Mouse (Mus musculus) R1 (cell line): Measurements from ENCODE around the gene Stab1.
A peak's percentile ranks its signal among the peaks of the same experiment; 100 is the strongest.

Experiments used
- DNase-seq: peaks from one replicate; pipeline ENCODE4 v3.0.0-alpha.2; 2018; ENCODE audit warnings: low read depth, low spot score

Gene Stab1

GRCm38 (mm10) chr14:31132031-31132430, 36.4 kb downstream of the Stab1 start:
- DNase-seq: no peak

DNA sequence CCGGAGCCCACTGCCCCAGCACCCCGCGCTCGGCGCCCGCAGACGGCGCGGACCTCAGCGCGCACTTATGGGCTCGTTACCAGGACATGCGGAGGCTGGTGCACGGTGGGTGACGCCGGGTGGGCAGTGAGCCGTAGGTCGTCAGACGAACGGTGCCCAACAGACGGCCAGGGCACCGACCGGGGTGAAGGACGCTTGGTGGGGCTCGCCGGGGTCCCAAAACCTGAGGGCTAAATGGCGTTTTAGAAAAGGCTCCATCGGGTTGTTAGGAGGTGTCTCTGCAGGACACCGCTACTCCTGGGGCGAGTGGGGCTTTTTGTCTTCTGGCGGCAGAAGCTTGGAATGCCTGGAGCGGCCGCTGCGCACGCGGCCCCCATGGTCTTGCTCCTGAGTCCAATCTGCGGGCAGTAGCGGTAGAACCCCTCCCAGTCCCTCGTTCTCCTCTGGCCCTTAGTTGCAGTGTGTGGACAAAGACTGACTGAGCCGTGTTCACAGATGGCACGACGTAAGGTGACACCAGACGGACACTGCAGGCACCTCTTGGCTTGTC, 37.1 kb downstream of the Stab1 start:
- peak; percentile 38 for DNase-seq

GRCm38 (mm10) chr14:31130236-31131220, 37.9 kb downstream of the Stab1 start, which contains the start of gene Nt5dc2:
TSS of gene Nt5dc2 (plus strand) at chr14:31131053.
- peak; percentile 86 for DNase-seq

- DNase-seq: no peak
Observed at GRCm38 (mm10) chr14:31129326-31130235, 38.9 kb downstream of the Stab1 start.

GRCm38 (mm10) chr14:31128826-31129219, 39.6 kb downstream of the Stab1 start, which contains the start of gene Smim4:
TSS of gene Smim4 (minus strand) at chr14:31128956.
- peak; percentile 99 for DNase-seq

DNA sequence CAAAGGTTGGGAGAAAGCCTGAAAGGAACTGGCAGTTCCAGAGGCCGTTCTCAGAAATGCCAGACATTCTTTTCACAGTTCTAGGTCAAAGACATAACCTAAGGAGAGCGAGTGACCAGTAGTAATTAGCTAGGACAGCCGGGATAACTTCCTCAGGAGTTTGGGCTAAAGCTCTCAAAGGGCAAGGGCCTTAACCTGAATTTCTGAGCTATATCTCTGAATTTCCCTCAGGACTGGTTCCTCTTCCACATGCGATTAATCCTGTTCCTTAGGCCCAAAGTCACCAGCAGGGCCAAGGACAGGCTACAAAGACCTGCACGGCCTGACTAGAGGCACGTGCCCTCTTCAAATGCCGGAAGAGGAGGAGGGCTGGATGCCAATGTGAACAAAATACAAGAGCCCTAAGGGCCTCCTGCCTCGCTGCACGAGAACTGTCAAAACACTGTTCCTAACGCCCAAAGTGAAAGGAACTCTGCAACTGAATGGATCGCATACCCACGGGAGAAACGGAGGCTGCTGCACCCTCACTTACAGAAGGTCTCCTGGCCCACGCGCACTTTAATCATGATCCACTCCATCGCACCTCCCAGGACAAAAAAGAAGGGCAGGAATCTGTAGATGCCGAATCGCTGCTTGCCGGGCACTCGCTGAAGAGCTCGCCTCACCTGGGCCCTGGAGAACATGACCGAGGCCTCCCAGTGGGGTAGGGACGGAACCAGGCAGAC, 40.2 kb downstream of the Stab1 start:
- peak; percentile 63 for DNase-seq

DNA sequence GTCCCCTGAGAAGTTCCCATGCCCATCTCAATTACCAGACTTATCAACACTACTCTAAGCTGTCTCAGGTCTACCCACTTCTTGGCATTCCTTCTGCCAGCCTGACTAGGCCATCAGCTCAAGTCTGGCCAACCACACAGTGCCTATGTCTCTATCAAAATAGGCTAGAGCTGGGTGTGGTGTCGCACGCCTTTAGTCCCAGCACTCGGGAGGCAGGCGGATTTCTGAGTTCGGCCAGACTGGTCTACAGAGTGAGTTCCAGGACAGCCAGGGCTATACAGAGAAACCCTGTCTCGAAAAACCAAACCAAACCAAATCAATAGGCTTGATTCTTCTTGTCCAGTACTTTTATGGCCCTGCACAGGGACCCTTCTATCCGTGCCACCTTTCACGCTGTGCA, 41.6 kb downstream of the Stab1 start:
- DNase-seq: no peak

- peak; percentile 54 for DNase-seq
Observed at GRCm38 (mm10) chr14:31125106-31126075, 43.0 kb downstream of the Stab1 start.

DNA sequence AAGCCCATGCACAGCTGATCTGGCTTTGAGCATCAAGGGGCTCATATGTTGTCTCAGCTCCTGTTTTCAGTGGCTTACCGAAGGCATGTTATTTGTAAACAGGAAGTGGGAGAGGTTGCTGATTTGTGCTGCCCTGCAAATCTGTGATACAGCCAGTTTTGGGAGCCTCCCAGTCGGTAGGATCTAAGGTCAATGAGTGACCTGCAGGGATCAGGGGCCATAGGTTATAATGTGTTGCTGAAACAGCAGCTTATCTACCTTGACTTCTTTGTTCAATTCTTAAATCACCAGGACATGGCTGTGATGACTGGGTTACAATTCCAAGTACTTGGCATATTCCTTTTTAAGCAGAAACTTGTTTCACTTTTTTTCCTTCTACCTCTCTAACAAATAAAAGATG, 52.9 kb downstream of the Stab1 start:
- no peak for DNase-seq

DNA sequence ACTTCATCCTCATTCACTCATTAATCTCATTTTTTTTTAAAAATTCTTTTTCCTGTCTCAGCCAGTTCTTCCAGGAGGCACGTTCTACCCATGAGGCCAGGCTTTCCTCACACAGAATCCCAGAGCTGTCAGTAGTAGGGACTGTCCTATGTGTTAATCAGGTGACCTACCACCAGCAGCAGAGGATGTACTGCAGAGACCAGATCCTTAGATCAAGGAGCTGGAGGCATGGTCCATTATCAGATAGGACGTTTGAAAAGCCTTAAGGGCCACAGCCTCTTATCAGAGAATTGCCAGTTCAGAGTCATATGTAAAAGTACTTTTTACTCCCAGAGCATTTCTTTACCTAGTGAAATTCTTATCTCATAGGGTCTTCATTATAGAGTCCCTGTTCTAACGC, 54.4 kb downstream of the Stab1 start:
- DNase-seq: no peak

DNA sequence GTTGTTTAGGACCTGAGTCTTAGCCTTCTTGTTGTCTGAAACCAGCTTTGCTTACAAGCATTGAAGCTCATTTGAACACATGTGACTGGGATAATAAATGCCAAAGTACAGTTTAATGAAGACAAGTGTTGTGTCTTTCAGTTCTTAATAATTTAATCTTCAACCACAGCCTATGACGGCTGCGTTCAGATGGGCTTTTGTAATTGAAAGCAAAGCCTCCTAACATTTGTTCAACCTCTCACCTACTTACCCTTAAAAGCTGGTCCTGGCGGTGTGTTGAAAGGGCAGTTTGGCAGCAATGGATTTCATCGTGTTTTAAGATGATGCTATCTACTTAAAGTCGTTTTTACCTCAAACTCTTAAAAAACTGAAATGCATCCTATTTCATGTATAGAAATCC, 56.3 kb downstream of the Stab1 start:
- DNase-seq: no peak

GRCm38 (mm10) chr14:31110613-31111012, 57.8 kb downstream of the Stab1 start:
- no peak for DNase-seq

GRCm38 (mm10) chr14:31105156-31105555, 63.3 kb downstream of the Stab1 start:
- no peak for DNase-seq

GRCm38 (mm10) chr14:31089918-31090317, 78.5 kb downstream of the Stab1 start:
- DNase-seq: no peak
